Mouse (Mus musculus): ENCODE results near the gene Xpo6.

Xpo6 gene

GRCm38 (mm10) chr7:126121533-126121932, 78.8 kb downstream of the Xpo6 start:
- DNase-seq (ENCODE audit: low spot score): no peak

- no peak for DNase-seq (ENCODE audit: low spot score)
Observed at GRCm38 (mm10) chr7:126119819-126120218, 80.5 kb downstream of the Xpo6 start.

DNA sequence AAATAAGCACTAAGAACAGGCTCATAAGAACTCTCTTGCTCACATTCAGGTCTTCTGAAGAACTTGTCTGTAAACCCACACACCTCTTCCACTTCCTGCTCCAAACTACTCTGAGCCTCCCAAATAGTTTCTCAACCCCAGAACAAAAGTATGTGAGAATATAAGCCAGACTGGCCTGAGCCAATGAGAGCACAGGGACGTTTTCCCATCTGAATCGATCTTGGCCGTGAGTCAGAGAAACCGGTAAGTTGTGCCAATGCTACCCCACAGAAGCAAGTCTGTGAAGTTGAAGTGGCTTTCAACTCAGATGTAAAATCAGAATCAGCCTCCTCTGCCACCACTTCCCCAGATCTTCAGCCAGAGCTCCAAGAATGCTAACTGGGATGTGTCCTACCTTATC, 87.0 kb downstream of the Xpo6 start:
- DNase-seq (ENCODE audit: low spot score): no peak

DNA sequence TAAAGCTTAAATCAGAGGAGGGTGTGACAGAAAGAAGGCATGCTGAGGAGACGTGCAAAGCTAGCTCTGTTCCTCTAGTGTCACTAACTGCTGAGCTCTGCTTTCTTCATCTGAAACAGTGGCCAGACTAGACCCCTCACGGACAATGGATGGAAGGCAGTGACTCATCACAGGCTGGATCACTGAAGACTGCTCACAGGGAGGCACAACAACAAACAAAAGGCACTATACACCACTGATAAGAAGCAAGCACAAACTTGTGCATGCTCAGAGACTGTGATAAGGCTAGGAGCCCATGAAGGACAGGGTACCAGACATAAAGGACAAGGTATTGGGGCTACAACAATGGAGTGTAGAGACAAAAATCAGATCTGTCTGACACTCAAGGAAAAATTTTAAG, 89.1 kb downstream of the Xpo6 start:
- DNase-seq (ENCODE audit: low spot score): no peak

DNA sequence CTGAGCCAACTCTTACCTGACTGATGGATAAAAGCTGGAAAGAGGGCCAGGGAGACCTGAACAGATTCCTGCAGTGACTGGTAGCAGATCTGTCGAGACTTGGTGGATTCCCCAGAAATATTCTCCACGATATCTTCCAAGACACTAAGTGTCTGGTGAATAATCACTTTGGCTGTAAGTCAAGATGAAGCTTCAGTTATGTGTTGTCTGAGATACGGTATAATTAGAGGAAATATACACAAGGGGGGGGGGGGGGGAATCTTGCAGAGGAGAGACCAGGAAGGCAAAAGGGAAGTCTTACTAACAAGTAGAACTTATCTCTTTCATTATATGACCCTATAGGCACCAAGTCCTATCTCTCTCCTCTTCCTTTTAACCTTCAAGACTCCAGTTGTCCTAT, 90.4 kb downstream of the Xpo6 start:
- DNase-seq (ENCODE audit: low spot score): no peak

- DNase-seq (ENCODE audit: low spot score): peak; percentile 18
Observed at GRCm38 (mm10) chr7:126100440-126100839, 99.9 kb downstream of the Xpo6 start.

GRCm38 (mm10) chr7:126099835-126100234, 100.5 kb downstream of the Xpo6 start:
- no peak for DNase-seq (ENCODE audit: low spot score)

GRCm38 (mm10) chr7:126099163-126099775, 101.0 kb downstream of the Xpo6 start:
- DNase-seq (ENCODE audit: low spot score): no peak

DNA sequence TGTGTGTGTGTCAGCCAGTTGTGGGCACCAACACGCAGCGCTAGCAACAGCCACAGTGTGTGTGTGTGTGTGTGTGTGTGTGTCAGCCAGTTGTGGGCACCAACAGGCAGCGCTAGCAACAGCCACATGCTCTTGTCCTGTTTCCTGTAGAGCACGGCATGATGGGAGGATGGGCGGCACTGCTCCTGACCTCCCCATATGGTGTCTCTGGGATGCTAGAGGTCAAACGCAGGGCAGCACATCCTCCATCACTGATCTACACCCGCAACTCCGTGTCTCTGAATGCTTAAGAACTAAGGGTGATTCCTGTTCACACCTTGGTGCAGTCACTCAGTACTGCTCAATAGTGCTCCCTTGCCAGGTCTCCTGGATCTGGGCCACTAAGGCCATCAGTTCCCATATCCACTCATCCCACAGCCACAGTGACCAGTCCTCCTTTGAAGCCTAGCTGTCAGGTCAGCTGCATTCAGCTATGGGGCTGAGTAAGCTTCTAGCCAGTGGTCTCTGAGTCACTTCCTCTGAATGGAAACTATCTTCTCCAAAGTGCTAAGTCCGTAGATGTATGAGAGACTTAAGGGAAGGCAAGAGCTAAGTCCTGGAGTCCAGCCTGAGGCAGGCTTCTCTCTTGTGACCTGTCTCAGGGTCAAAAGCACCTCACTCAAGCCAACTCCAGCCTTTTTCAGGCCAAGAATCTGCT, 102.9 kb downstream of the Xpo6 start:
- no peak for DNase-seq (ENCODE audit: low spot score)

GRCm38 (mm10) chr7:126096596-126096995, 103.7 kb downstream of the Xpo6 start:
- peak; percentile 11 for DNase-seq (ENCODE audit: low spot score)

DNA sequence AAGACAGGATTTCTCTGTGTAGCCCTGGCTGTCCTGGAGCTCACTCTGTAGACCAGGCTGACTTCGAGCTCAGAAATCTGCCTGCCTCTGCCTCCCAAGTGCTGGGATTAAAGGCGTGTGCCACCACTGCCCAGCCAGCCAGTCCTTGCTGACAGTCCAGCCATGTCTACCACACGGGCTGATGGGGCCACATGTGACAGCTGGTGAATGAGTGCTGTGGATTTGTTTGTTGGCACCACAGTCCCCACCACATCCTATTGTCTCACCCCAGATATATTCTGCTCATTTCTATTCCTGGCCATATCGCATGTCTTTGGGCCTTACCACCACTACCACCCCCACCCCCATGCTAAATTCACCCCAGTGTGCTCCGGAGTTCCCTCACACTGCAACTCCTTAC, 105.6 kb downstream of the Xpo6 start:
- DNase-seq (ENCODE audit: low spot score): no peak

DNA sequence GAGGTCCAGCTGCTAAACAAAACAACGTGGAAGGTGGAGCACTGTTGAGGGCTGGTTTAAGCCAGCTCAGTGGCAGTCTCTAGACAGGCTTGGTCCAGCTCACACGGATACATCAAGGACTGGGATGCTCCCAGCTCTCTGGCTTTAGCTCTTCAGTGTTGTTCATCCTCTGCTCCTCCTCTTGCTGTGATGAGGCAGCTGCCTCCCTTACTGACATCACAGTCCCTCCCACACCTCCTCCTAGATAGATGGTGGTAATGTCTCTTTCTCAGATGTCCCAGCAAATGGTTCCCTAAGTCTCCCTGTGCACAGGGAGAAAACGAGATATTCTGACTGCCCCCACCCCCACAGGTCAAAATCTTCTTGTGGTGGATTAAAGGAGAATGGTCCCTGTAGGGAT, 107.1 kb downstream of the Xpo6 start:
- DNase-seq (ENCODE audit: low spot score): no peak

GRCm38 (mm10) chr7:126089782-126090181, 110.5 kb downstream of the Xpo6 start:
- DNase-seq (ENCODE audit: low spot score): peak; percentile 46

- DNase-seq (ENCODE audit: low spot score): peak; percentile 7
Observed at GRCm38 (mm10) chr7:126088155-126088554, 112.1 kb downstream of the Xpo6 start.

DNA sequence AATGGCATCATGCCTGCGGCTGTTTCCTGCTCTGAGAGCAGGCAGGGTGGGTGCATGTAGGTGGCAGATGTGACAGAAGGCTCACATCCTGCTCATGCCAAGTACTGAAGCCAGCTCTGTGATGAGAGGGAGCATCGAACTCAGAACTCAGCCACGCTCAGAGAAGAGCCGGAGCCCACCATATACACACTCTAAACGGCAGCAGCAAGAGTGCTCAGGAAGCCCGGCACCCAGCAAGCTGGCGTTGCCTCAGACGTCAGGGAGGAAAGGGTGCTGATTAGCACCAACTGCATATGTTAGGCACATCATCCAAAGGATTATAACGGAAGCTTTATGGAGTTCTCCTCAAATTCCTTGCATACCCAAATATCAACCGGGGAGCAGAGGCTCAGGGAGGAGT, 112.7 kb downstream of the Xpo6 start:
- DNase-seq (ENCODE audit: low spot score): no peak

- DNase-seq (ENCODE audit: low spot score): peak; percentile 30
Observed at GRCm38 (mm10) chr7:126086321-126086741, 114.0 kb downstream of the Xpo6 start.

DNA sequence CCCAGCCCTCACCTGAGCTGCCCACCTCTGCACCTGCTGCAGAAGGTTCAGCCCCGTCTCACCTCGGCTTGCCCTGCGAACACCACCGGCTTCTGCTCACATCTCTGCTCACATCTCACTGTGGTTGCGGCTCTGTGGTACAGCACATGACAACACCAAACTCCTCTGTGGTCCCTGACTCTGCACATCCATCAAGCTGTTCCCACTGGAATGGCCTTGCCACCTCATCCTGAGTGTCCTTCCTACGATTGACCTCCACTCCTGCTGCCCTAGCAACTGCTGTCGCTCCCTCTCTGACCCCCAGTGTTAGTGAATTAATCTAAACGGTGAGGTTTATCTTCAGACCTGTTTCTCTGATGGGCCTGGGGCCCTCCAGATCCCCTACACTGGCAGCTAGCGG, 115.1 kb downstream of the Xpo6 start:
- DNase-seq (ENCODE audit: low spot score): no peak

DNA sequence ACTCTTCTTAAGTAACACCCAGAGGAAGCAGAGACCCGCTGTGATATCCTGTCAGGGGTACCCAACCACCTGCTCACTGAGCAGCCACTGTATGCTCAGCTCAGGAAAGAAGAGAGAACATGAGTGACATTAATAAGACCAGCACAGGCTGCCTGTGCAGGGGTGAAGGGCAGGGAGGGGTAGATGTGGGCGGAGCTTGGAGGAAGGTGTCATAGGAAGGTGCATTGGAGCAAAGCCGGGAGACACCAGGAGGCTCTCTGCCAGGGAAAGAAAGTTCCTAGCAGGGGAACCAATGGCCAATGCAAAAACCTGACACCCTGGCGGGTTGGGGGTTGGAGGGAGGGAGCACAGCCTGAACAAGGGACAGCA, 116.3 kb downstream of the Xpo6 start:
- no peak for DNase-seq (ENCODE audit: low spot score)

DNA sequence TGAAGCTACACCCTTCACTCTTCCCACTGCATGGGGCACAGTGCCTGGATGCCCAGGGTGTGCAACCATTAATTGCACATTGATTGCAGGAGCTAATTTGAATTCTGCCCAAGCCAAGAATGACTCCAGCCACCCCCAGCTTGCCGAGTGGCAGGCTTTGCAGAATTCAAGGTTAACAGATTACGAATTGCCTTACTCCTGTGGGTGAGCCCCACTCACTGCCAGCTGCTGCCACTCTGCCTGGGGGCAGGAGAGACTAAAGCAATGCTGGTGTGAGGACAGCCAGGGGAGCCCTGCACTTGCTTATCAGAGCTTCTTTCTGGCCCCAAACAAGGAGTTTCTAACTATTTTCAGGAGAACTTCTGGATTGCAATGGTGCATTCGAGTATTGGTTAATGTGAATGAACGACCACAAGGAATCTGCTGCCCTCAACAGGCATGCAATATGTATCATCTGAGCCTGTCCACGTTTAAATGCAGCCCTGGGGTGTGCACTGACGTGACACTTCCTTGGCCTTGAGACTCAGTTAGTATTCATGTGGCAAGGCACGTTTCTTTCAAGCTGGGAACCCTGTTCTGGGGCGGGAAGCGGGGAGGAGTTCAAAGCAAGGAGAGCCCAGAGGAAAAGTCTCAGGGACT, 116.8 kb downstream of the Xpo6 start:
- peak; percentile 5 for DNase-seq (ENCODE audit: low spot score)

DNA sequence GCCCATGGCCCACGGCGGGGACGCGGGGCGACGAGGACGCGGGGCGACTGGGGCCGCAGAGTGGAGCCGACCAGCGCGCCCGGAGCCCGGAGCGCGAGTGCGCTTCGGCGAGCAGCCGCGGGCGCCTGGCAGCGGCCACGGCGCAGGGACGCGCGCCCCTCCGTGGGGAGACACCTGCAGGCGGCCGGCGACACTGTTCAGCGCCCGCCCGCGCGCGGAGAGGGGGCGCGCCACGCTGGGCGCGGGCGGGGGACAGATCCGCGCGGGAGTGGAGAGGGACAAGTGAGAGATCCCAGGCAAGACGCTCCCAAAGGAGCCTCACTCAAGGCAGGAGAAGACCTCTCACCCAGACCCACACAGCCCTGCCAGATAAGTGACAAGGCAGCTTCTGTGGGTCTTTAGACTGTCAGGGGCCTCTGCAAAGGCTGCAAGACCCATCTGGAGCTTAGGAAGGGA, 118.0 kb downstream of the Xpo6 start, which contains the start of gene Gsg1l:
Gsg1l (minus strand) TSS at position 126 of the 456 bp plus-strand sequence.
- no peak for DNase-seq (ENCODE audit: low spot score)

GRCm38 (mm10) chr7:126081727-126082285, 118.5 kb downstream of the Xpo6 start:
- no peak for DNase-seq (ENCODE audit: low spot score)

DNA sequence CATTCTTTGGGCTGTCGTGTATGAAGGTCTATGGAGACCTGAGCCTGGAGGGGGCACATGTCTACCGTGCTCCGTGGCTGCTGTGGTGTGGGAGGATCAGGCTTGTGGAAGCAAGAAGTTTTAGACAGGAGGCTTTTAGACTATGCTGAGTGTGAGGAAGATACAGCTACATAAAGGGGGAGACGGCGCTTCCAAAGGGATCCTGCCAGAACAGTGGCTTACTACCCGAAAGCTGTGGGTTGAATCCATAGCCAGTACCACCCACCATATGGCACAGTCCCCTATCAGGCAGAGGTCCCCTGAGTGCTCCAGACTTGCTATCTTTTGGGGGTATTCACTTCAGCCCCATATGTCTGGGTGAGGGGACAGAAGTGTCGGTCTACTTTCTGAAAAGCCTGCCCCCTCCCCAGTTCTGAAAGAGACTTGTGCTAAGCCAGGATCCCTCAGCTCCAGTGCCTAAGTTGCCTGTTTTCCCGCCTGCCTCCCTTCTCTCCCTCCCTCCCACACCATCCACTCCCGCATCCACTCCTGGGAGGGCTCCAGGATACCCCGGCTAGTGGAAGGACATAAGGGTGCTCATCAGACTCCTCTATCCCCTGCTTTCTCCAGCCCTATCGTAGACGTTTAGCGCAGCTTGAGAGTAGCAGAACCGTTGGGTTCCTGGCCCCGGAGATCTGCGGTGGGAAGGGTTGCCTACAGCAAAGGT, 119.2 kb downstream of the Xpo6 start:
- DNase-seq (ENCODE audit: low spot score): no peak

Data from lung, postnatal 25 days (tissue).